In genomic region chr2:153481108-153481860, GRCm38 (mm10) we compare ENCODE assay signal across 17 mouse cellular contexts. TPM values are rescaled to one million over a fixed set of nuclear protein-coding genes. Genes with fewer than 3 reads are reported as not detected.
DNase-seq lines count a peak whose midpoint lies in the region; ATAC-seq and TF ChIP-seq lines count a peak whose summit lies in the region.
"Had no signal": no experiment of that assay in that cellular context is flagged by ENCODE, and none has a peak within 500 bp of the region (broad histone marks: within the 10 kb centered on the region; RNA-seq: fewer than 3 reads in every experiment).

No protein-coding gene starts in this region.

- no peak for TF ChIP-seq EP300 in liver, postnatal 0 days (IDR thresholded peaks at IDR 0.05; ENCODE audit: low read depth)

- H3K9ac ChIP-seq in liver, embryonic 12.5 days, result no peak overlapping the region
- H3K9ac ChIP-seq in liver, postnatal 0 days (replicated peaks), result no peak overlapping the region

- peaks cover 41% of the 10 kb centered on the region for H3K36me3 ChIP-seq in liver, embryonic 12.5 days
- H3K36me3 ChIP-seq in liver, postnatal 0 days (replicated peaks; ENCODE audit: insufficient read depth, low read length), result no peaks in the 10 kb centered on the region
- H3K36me3 ChIP-seq: embryonic facial prominence, embryonic 10.5 days had no signal

- peak; percentile 85 for DNase-seq in heart, adult 11 months
- DNase-seq in heart, adult 18-20 months, result no peak
- DNase-seq in liver, postnatal 0 days, result no peak
- DNase-seq in kidney, adult 8-10 months, result peak; percentile 61 to 67
- no peak for DNase-seq in ovary, adult 18-20 months (ENCODE audit: low spot score)
- no peak for DNase-seq in layer of hippocampus, adult 8-10 months (ENCODE audit: low spot score in 2 of 2)
- DNase-seq: adrenal gland, adult 2 months; cerebellum, adult 11 months; heart, postnatal 14 days had no signal

- TF ChIP-seq CTCF in liver, postnatal 0 days (IDR thresholded peaks at IDR 0.05; ENCODE audit: low read depth), result no peak

- no peaks in the 10 kb centered on the region for H3K27me3 ChIP-seq in liver, embryonic 12.5 days (replicated peaks)
- H3K27me3 ChIP-seq in liver, postnatal 0 days (ENCODE audit: insufficient read depth, low read length), result no peaks in the 10 kb centered on the region

- no peak overlapping the region for H3K4me3 ChIP-seq in liver, embryonic 12.5 days
- H3K4me3 ChIP-seq in liver, postnatal 0 days (ENCODE audit: low read depth, low read length), result no peak overlapping the region
- H3K4me3 ChIP-seq: embryonic facial prominence, embryonic 10.5 days had no signal

- H3K4me2 ChIP-seq in liver, embryonic 12.5 days, result no peak overlapping the region
- H3K4me2 ChIP-seq in liver, postnatal 0 days (ENCODE audit: low read depth, low read length), result no peak overlapping the region

- peak overlapping the region; percentile 66 for H3K27ac ChIP-seq in liver, embryonic 12.5 days
- H3K27ac ChIP-seq in liver, postnatal 0 days (ENCODE audit: low read depth), result no peak overlapping the region
- H3K27ac ChIP-seq: embryonic facial prominence, embryonic 10.5 days had no signal

- 68% methylated on average over 7 of the region's 7 CpGs for WGBS in liver, embryonic 12.5 days (ENCODE audit: insufficient replicate concordance)
- 62% methylated on average over 7 of the region's 7 CpGs for WGBS in liver, postnatal 0 days (ENCODE audit: insufficient replicate concordance)

- no peaks in the 10 kb centered on the region for H3K9me3 ChIP-seq in liver, embryonic 12.5 days (replicated peaks)
- H3K9me3 ChIP-seq in liver, postnatal 0 days (ENCODE audit: low read length), result no peaks in the 10 kb centered on the region
- H3K9me3 ChIP-seq: embryonic facial prominence, embryonic 10.5 days had no signal

- ATAC-seq in liver, embryonic 12.5 days, result no peak
- no peak for ATAC-seq in liver, postnatal 0 days
- peak; percentile 67 for ATAC-seq in megakaryocyte, adult 5-6 weeks (ENCODE audit: poor library complexity, severe bottlenecking)
- ATAC-seq: CD4-positive, CD25-positive, alpha-beta regulatory T cell, adult 4 months; lung, postnatal 0 days had no signal

- peaks cover 87% of the 10 kb centered on the region for H3K4me1 ChIP-seq in liver, embryonic 12.5 days
- peaks cover 20% of the 10 kb centered on the region for H3K4me1 ChIP-seq in liver, postnatal 0 days (ENCODE audit: insufficient read depth)

RNA-seq across cellular contexts. Expression of gene 4930404H24Rik, which starts 11.3 kb away (rescaled TPM):
- total RNA-seq in heart, adult 18-20 months (2021), result not detected
- not detected in 2 replicates for polyA plus RNA-seq in liver, embryonic 12.5 days (2016; fragmentation: Nextera tagmentation; extraction: Ambion mirVana)
- polyA plus RNA-seq in liver, postnatal 0 days (2015; fragmentation: Nextera tagmentation; extraction: Ambion mirVana), result not detected in 2 replicates
- total RNA-seq in megakaryocyte, adult 5-6 weeks (2015), result not detected in 2 replicates
- not detected in 2 replicates for total RNA-seq in megakaryocyte, adult 5-6 weeks (2017)
- total RNA-seq in layer of hippocampus, adult 8-10 months (2022), result 1 to 10 TPM in 1 of 4 experiments, not detected in 3; 1.8 TPM
- total RNA-seq: adrenal gland, adult 2 months; gastrocnemius, postnatal 4 days; heart, postnatal 14 days; left cerebral cortex, postnatal 10 days; midbrain, postnatal 0 days had no signal
- polyA plus RNA-seq: adrenal gland, adult 2 months; CD4-positive, CD25-positive, alpha-beta regulatory T cell, adult 4 months; embryonic facial prominence, embryonic 10.5 days; lung, postnatal 0 days; midbrain, postnatal 0 days had no signal

RNA-seq across cellular contexts. Expression of gene Nol4l, which starts 48.5 kb away (rescaled TPM):
- total RNA-seq in heart, adult 18-20 months (2021), result 1 to 10 TPM; 3.3 to 3.8 TPM
- 9.3 and 9.8 TPM in 2 replicates for polyA plus RNA-seq in liver, embryonic 12.5 days (2016; fragmentation: Nextera tagmentation; extraction: Ambion mirVana)
- polyA plus RNA-seq in liver, postnatal 0 days (2015; fragmentation: Nextera tagmentation; extraction: Ambion mirVana), result 1.7 and 1.9 TPM in 2 replicates
- total RNA-seq in megakaryocyte, adult 5-6 weeks (2015), result 1.2 and 2.1 TPM in 2 replicates
- 0.20 and 0.62 TPM in 2 replicates for total RNA-seq in megakaryocyte, adult 5-6 weeks (2017)
- total RNA-seq in layer of hippocampus, adult 8-10 months (2022), result 10 to 100 TPM; 44.4 to 47.8 (median 45.1) TPM

Comparison
In these comparisons a context has a peak if more than half of its experiments do, and no peak if none do; other contexts are left out.
1. DNase-seq: peak in heart, adult 11 months (single experiment) and kidney, adult 8-10 months (2 of 2); none in heart, adult 18-20 months (0 of 2), liver, postnatal 0 days (single experiment), ovary, adult 18-20 months (single experiment) and layer of hippocampus, adult 8-10 months (0 of 2).
2. RNA of gene Nol4l, which starts 48.5 kb away (total RNA-seq): 44.4 to 47.8 TPM in layer of hippocampus, adult 8-10 months; 3.3 to 3.8 TPM in heart, adult 18-20 months and 0.20 to 2.1 TPM in megakaryocyte, adult 5-6 weeks; every median in the first group is over 4 times any median in the second.